Mouse (Mus musculus) limb, embryonic 10.5 days (tissue): Measurements from ENCODE around the gene Fam169a. TPM values are rescaled to one million over a fixed set of nuclear protein-coding genes. Genes with fewer than 3 reads are reported as not detected.
"Not testable (repeated sequence)": the region's sequence is repeated elsewhere in the genome, so short reads cannot be mapped to it uniquely, and the experiment has no call there.

Source experiments
- DNase-seq: peaks from one replicate; pipeline ENCODE4 v3.0.0-alpha.2; 2017; ENCODE audit warnings: low spot score
- H3K27ac ChIP-seq: fragments of 300-500 bp; sonication (generic); 2 replicates; pipeline ENCODE4 v1.5.1; 2016; ENCODE audit warnings: mild to moderate bottlenecking
- H3K27me3 ChIP-seq: fragments of 300-500 bp; sonication (generic); 2 replicates; pipeline ENCODE4 v1.6.1; 2016; ENCODE audit warnings: low read depth, mild to moderate bottlenecking; ENCODE audit not compliant: poor library complexity, severe bottlenecking
- H3K36me3 ChIP-seq: fragments of 300-500 bp; sonication (generic); 2 replicates; pipeline ENCODE4 v1.6.1; 2016; ENCODE audit warnings: mild to moderate bottlenecking, moderate library complexity
- H3K4me1 ChIP-seq: fragments of 300-500 bp; sonication (generic); 2 replicates; pipeline ENCODE4 v1.6.1; 2016
- H3K4me3 ChIP-seq: fragments of 300-500 bp; sonication (generic); 2 replicates; pipeline ENCODE4 v1.5.1; 2016; ENCODE audit warnings: mild to moderate bottlenecking, moderate library complexity
- H3K9me3 ChIP-seq: fragments of 300-500 bp; sonication (generic); replicated peaks from 2 replicates; pipeline ENCODE4 v1.6.1; 2016; ENCODE audit warnings: mild to moderate bottlenecking
- WGBS: fragments of 180-500 bp; shearing (Covaris S2); methylation state at CpG from one replicate; pipeline ENCODE4 v1.1.7; 2016; 5-methylcytosine and 5-hydroxymethylcytosine counted together
- polyA plus RNA-seq: library from polyadenylated mRNA; unstranded; fragments of >200 nt; fragmentation: Nextera tagmentation; extraction: Ambion mirVana; gene quantifications from 2 replicates; pipeline ENCODE4 v1.2.1, GENCODE M21; 2016

Gene Fam169a
- polyA plus RNA-seq, 1 experiment from 2014 or later, result 7.5 TPM

- no peaks in the 10 kb centered on the region for H3K9me3 ChIP-seq
- H3K27me3 ChIP-seq, result peaks cover 21% of the 10 kb centered on the region
- peaks cover 20% of the 10 kb centered on the region for H3K4me1 ChIP-seq
- H3K4me3 ChIP-seq, result no peak overlapping the region
- WGBS, result 85% methylated on average over 2 of the region's 2 CpGs
- no peaks in the 10 kb centered on the region for H3K36me3 ChIP-seq
- DNase-seq, result no peak
- no peak overlapping the region for H3K27ac ChIP-seq
Observed at GRCm38 (mm10) chr13:97063431-97063830, 3.7 kb upstream of the Fam169a start.

GRCm38 (mm10) chr13:97064413-97064812 lies 2.7 kb upstream of the Fam169a start:
- Histone ChIP-seq H3K36me3 (no peaks in the 10 kb centered on the region), H3K27ac (peak overlapping the region; percentile 68), H3K4me3 (no peak overlapping the region), H3K27me3 (peaks cover 26% of the 10 kb centered on the region), H3K9me3 (no peaks in the 10 kb centered on the region), H3K4me1 (peaks cover 20% of the 10 kb centered on the region)
- WGBS, result 48% methylated on average over 3 of the region's 3 CpGs
- no peak for DNase-seq

- Histone ChIP-seq H3K4me1 (peaks cover 20% of the 10 kb centered on the region), H3K27me3 (peaks cover 32% of the 10 kb centered on the region), H3K27ac (peak overlapping the region; percentile 68)
- not testable (repeated sequence) for H3K9me3 ChIP-seq, H3K36me3 ChIP-seq, DNase-seq, H3K4me3 ChIP-seq
- 48% methylated on average over 18 of the region's 18 CpGs for WGBS
Observed at GRCm38 (mm10) chr13:97064844-97065621, 2.1 kb upstream of the Fam169a start.

DNA sequence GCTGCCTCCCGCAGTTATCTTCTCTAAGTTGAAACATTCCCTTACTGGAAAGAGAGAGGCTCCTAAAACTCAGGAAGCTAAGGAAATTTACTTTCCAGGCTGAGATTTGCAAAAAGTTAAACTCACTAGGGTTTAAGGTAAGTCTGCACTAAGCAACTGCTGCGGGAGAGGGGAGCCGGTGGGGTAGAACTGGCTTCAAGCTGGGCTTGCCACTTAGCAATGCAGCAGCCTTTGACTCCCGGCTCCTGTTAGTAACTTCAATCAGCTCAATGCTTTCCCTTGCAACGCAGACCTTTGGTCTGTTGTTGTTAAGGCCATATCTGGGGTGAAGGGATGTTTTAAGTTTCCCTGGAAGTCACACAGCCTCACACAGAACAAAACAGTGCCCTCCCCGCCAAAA lies 605 bp downstream of the Fam169a start:
- peaks cover 30% of the 10 kb centered on the region for H3K4me1 ChIP-seq
- H3K27me3 ChIP-seq, result peaks cover 37% of the 10 kb centered on the region
- no peak for DNase-seq
- WGBS, result 8% methylated on average over 6 of the region's 6 CpGs
- no peak overlapping the region for H3K4me3 ChIP-seq
- no peaks in the 10 kb centered on the region for H3K9me3 ChIP-seq
- H3K27ac ChIP-seq, result no peak overlapping the region
- no peaks in the 10 kb centered on the region for H3K36me3 ChIP-seq

GRCm38 (mm10) chr13:97068151-97068550 lies 1.1 kb downstream of the Fam169a start:
- no peak for DNase-seq
- H3K4me1 ChIP-seq, result peaks cover 30% of the 10 kb centered on the region
- H3K36me3 ChIP-seq, result no peaks in the 10 kb centered on the region
- H3K27ac ChIP-seq, result no peak overlapping the region
- 39% methylated on average over 8 of the region's 8 CpGs for WGBS
- H3K9me3 ChIP-seq, result no peaks in the 10 kb centered on the region
- peaks cover 37% of the 10 kb centered on the region for H3K27me3 ChIP-seq
- no peak overlapping the region for H3K4me3 ChIP-seq

- no peaks in the 10 kb centered on the region for H3K36me3 ChIP-seq
- H3K27me3 ChIP-seq, result peaks cover 37% of the 10 kb centered on the region
- peak overlapping the region; percentile 92 for H3K27ac ChIP-seq
- peak; percentile 76 for DNase-seq
- H3K9me3 ChIP-seq, result no peaks in the 10 kb centered on the region
- WGBS, result 6% methylated on average over 85 of the region's 85 CpGs
- H3K4me1 ChIP-seq, result peaks cover 19% of the 10 kb centered on the region
- H3K4me3 ChIP-seq, result peak overlapping the region; percentile 88
Observed at GRCm38 (mm10) chr13:97070931-97071625, 4.0 kb downstream of the Fam169a start.

DNA sequence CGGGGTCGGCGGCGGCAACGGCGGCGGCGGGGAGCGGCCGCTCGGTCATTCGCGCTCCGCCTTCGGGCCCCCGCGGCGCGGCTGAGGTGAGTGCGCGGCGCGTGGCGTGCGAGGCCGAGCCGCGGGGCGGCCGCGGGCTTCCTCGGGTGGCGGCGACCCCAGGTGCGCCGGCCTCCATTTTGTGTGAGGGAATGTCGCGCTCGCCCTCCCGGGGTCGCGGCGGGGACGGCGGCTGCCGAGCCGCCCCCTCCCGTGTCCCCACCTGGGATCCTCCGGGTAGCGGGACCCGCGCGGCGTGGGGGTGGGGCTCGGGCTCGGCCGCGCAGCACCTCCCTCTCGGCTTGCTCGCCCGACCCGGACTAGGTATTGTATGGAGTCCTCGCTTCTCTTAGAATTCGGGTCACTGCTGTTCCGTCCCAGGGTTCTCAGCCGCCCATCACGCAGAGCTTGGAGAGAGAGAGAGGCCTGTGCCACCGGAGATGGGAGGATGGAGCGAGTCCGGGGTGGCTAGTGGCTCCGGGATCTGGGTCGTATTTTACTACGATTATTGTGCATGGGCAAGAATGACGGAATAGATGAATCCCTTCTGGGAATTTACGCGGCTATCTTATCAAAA lies 4.6 kb downstream of the Fam169a start:
- Histone ChIP-seq H3K27ac (peak overlapping the region; percentile 92), H3K27me3 (peaks cover 32% of the 10 kb centered on the region), H3K9me3 (no peaks in the 10 kb centered on the region), H3K4me1 (peaks cover 19% of the 10 kb centered on the region), H3K36me3 (no peaks in the 10 kb centered on the region), H3K4me3 (peak overlapping the region; percentile 88)
- no peak for DNase-seq
- 2% methylated on average over 76 of the region's 76 CpGs for WGBS

- DNase-seq, result no peak
- H3K4me3 ChIP-seq, result no peak overlapping the region
- no peak overlapping the region for H3K27ac ChIP-seq
- H3K4me1 ChIP-seq, result peaks cover 9% of the 10 kb centered on the region
- H3K27me3 ChIP-seq, result peaks cover 16% of the 10 kb centered on the region
- no peaks in the 10 kb centered on the region for H3K9me3 ChIP-seq
- WGBS, result 52% methylated on average over 1 of the region's 1 CpGs
- H3K36me3 ChIP-seq, result no peaks in the 10 kb centered on the region
Observed at GRCm38 (mm10) chr13:97073497-97073896, 6.4 kb downstream of the Fam169a start.

GRCm38 (mm10) chr13:97077556-97077955 lies 10.5 kb downstream of the Fam169a start:
- H3K9me3 ChIP-seq, result no peaks in the 10 kb centered on the region
- no peaks in the 10 kb centered on the region for H3K27me3 ChIP-seq
- 99% methylated on average over 2 of the region's 2 CpGs for WGBS
- no peak for DNase-seq
- H3K4me3 ChIP-seq, result no peak overlapping the region
- 0 out of 2 replicates have a peak, but pooled peaks cover 1% of the 10 kb centered on the region for H3K4me1 ChIP-seq
- no peak overlapping the region for H3K27ac ChIP-seq
- H3K36me3 ChIP-seq, result no peaks in the 10 kb centered on the region

- Histone ChIP-seq H3K9me3 (no peaks in the 10 kb centered on the region), H3K4me3 (no peak overlapping the region), H3K4me1 (no peaks in the 10 kb centered on the region), H3K27me3 (no peaks in the 10 kb centered on the region), H3K27ac (no peak overlapping the region), H3K36me3 (no peaks in the 10 kb centered on the region)
- WGBS, result 88% methylated on average over 2 of the region's 2 CpGs
- DNase-seq, result no peak
Observed at GRCm38 (mm10) chr13:97080201-97080600, 13.1 kb downstream of the Fam169a start.

DNA sequence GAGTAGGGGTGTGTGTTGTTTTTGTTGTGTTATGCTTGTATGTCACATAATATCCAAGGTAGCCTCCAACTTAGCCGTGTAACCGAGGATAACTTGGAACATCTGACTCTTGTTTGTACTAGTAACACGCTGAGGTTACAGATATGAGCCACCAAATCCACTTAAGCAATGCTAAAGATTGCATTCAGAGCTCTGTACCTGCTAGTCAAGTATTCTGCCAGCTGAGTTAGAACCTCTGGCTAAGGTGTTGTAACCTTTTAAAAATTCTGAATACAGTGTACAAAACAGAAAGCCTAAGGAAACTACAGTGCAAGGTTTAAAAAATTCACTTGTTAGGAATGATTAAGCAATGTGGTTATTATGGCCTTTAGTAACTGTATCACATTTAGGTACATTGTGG lies 13.5 kb downstream of the Fam169a start:
- H3K27ac ChIP-seq, result no peak overlapping the region
- WGBS, result 90% methylated on average over 3 of the region's 3 CpGs

DNA sequence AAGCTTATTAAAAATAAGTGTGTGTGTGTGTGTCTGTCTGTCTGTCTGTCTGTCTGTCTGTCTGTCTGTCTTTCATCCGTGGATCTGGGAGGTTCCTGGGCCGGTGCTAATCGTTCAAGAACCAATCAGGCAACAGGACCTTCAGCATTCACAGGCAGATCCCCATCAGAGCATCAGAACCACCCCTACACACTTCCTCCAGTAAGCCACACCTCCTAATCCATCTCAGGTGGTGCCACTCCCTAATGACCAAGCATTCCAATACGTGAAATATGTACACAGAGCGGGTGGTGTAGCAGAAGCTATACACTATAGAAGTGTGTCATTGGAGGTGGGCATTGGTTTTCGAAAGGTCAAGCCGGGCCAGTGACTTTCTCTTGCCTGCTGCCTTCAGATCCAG lies 15.3 kb downstream of the Fam169a start:
- Histone ChIP-seq H3K27ac (no peak overlapping the region), H3K4me1 (no peaks in the 10 kb centered on the region), H3K4me3 (no peak overlapping the region), H3K27me3 (no peaks in the 10 kb centered on the region), H3K36me3 (no peaks in the 10 kb centered on the region), H3K9me3 (no peaks in the 10 kb centered on the region)
- 88% methylated on average over 7 of the region's 7 CpGs for WGBS
- no peak for DNase-seq

More for the DNA sequence above, 13.5 kb downstream of the Fam169a start:
- no peaks in the 10 kb centered on the region for H3K9me3 ChIP-seq
- H3K27me3 ChIP-seq, result no peaks in the 10 kb centered on the region
- no peaks in the 10 kb centered on the region for H3K36me3 ChIP-seq
- no peaks in the 10 kb centered on the region for H3K4me1 ChIP-seq
- H3K4me3 ChIP-seq, result no peak overlapping the region
- DNase-seq, result no peak

- Histone ChIP-seq H3K4me1 (no peaks in the 10 kb centered on the region), H3K27ac (no peak overlapping the region), H3K4me3 (no peak overlapping the region), H3K9me3 (no peaks in the 10 kb centered on the region), H3K27me3 (no peaks in the 10 kb centered on the region), H3K36me3 (no peaks in the 10 kb centered on the region)
- 84% methylated on average over 7 of the region's 9 CpGs for WGBS
- DNase-seq, result no peak
Observed at GRCm38 (mm10) chr13:97086316-97086715, 19.2 kb downstream of the Fam169a start.
